Mouse (Mus musculus) B cell, adult 2 months (primary cell): ENCODE measurements around the gene Armh3.

Experiments used
- DNase-seq, 2 experiments: peaks; one replicate each; pipeline ENCODE4 v3.0.0; 2022

Armh3 gene

GRCm38 (mm10) chr19:45783933-45784576 lies 214.2 kb downstream of the Armh3 start:
- DNase-seq = no peak

DNA sequence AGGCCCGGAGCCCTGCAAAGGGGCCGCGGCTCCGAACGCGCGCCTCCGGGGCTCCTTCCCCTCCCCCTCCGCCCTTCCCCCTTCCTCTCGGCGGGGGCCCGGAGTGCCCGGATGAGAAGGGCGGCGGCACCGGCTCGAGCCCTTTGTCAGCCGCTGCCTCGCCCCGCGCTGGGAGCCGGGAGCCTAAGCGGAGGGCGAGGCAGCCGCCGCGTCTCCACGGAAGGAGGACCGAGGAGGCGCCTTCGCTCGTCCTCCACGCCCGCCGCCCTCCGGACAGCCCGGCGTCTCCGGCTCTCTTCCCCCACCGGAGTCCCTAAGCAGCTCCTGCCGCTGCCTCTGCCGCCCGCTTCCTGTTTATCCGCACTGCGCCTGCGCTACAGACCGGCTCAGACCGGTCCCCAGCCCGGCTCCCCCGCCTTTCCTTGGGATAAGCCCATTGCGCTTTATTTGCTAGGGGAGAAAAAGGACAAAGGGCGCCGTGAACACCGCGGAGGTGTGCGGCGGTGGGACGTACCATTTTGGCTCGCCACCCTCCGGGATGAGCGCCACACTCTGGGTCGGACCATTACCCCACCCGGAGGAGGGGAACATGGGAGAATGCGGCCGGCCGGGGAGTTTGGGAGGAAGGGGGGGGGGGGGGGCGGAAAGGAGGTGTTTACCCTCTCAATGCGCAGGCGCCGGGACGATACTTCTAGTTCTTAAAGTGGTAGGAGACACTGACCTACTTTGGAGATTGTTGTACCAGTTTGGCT lies 214.9 kb downstream of the Armh3 start, which contains the start of gene Mgea5:
Gene Mgea5 (minus strand): TSS at position 657 of the 752 bp plus-strand sequence.
- DNase-seq = peak; percentile 96 to 97

DNA sequence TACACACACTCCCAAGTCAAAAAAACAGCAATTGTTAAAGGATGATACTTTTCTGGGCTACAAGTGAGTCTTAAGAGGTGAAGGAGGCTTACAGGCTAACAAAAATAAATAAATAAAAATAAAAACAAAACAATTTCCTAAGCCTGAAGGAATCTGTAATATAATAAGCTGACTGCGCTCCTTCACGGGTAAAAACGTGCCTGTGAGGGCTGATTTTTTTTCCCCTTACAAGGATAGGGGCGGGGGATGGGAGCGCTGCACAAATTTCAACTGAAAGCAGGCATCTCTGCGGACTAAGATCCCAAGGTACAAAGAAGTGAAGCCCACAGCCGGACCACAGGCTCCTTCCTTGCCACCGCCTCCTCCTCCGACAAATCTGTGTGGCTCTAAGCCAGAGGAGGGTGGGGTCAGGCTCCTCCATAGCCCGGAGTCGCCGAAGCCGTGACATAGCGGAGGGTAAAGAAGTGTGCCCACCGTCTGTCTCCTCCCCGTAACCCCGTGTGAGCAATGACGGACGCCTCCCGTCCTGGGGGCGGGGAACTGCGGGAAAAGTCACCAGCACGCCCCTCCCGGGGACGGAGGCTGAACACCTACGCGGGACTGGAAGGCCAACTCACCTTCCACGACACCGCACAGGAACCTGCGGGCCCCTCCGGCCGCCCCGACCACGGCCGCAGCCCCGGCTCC lies 215.8 kb downstream of the Armh3 start:
- DNase-seq = peak; percentile 58 to 60

- DNase-seq = no peak
Measured at GRCm38 (mm10) chr19:45781676-45782075, 216.6 kb downstream of the Armh3 start.

DNA sequence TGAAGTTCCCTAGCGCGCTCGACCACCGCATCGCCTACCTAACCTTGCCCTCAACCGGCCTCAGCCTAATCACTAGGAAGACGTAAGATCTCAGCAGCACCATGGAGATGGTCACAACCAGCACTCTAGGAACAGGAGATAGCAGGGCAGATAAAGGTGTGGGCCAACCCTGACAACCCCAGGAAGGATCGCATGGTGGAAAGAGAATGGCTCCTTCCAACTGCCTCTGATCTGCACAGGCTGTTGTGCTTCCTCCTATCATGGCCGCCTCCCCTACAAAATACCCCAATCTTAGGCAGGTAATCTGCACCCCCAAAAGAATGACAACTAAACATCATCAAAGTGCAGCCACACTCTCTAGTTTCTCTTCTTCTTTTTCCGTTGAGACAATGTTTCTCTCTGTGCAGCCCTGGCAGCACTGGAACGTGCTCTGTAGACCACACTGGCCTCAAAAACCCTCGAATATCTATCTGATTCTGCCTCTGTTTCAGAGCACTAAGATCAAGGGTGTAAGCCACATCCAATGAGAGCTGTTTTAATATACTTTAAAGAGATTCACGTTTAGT lies 217.9 kb downstream of the Armh3 start:
- DNase-seq = peak; percentile 23 to 36

- DNase-seq = no peak
Measured at GRCm38 (mm10) chr19:45775486-45775885, 222.8 kb downstream of the Armh3 start.

- no peak for DNase-seq
Measured at GRCm38 (mm10) chr19:45771501-45771900, 226.8 kb downstream of the Armh3 start.
